Mouse (Mus musculus) spleen, postnatal 14 days (tissue): ENCODE data around the gene Dffa.

Source experiments
- DNase-seq, 2 experiments: peaks; one replicate each; pipeline ENCODE4 v3.0.0; 2021 to 2022; ENCODE audit warnings: low spot score in 2 of 2

Gene Dffa

DNA sequence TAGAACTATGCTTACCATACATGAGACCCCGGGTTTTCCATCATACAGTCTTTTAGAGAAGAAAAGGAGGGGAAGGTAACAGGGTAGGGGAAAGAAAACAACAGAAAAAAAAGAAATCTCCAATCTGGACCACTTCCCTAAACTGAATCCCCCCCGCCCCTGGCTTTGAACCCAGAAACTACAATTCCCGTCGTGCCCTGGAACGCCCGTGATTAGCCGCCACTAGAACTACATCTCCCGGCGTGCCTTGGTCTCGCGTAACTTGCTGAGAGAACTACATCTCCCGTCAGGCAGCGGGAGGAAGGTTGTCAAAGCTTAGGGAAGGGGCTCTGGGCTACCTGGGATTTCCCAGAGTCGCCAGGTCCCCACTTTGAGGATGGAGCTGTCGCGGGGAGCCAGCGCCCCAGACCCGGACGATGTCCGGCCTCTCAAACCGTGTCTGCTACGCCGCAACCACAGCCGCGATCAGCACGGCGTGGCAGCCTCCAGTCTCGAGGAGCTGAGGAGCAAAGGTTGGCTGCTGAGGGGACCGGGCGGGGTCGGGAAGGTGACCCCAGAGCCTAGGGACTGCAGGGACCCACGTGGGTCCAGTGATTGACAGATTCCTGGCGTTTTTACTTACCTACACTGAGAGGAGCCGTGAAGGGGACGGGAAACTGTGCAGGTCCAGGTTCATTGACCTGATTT is at the start of gene Dffa:
Dffa (plus strand) TSS at position 272 of the 687 bp plus-strand sequence.
- peak; percentile 75 to 88 for DNase-seq

DNA sequence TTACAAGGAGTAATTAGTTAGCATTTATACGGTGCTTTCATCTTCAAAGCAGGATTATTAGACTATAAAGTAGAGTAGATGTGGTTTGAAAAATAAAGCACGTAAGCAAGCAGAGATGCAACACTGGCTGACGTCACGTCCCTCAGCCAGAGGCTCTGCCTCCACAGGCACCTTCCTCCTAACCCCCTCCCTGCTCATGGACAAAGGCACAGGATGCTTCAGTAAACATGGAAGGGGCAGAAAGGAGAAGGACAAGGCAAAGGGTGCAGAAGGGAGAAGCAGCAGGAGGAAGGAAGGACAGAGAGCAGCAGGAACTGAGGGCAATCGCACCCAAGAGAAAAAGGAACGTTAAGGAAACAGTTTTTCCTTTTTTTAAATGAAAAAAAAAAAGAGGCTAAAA is 48.1 kb upstream of the Dffa start:
- DNase-seq: no peak

DNA sequence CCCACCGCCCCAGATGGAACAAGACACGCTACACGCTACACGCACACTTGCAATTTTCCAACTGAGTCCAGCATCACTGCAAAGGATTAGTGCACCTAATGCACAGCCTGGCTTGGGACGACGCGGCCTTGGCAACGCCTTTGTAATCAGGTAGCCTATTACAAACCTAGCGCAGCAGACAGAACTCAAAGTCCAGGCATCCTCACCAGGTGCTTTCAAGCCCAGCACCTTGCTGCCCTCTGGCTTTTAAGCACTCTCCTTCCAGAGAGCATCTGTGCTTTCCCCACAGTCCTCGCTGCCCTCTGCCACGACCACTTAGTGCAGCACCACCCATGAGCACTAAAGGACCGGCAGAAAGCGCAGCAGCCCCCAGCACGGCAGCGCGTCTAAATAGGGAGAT is 47.0 kb upstream of the Dffa start:
- DNase-seq: no peak

GRCm38 (mm10) chr4:149057470-149057869 is 46.5 kb upstream of the Dffa start:
- DNase-seq: no peak

DNA sequence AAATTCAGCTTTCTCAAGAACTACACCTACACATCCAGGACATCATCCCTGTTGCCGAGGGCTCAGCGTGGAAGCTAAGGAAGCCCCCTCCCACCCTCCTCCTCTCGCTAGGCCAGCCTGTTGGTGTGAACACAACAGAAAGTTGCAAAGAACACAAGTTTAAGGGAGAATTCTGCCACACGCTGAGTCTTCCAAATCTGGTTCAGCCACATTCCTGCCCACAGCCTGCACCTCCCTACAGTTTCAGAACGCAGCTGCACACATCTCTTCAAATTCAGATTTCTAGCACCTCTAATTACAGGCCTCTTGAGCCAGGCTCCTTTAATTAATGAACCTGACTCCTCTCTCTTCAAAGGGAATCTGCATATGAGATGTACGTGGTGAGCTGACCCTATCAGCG is 45.6 kb upstream of the Dffa start:
- no peak for DNase-seq

GRCm38 (mm10) chr4:149059713-149060112 is 44.2 kb upstream of the Dffa start:
- DNase-seq: no peak

GRCm38 (mm10) chr4:149060621-149061431 is 43.1 kb upstream of the Dffa start:
- no peak for DNase-seq

DNA sequence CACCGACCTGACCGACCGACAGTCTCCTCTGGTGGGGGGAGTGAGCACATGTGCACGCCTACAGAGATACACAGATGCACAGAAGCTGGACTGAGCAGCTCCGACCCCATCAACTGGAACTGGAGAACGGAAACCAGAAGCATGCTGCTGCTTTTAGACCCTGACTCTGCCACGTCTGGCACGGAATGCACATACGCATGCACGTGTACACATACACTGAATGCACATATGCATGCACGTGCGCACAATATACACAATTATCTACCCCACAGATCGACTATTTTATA is 42.6 kb upstream of the Dffa start:
- no peak for DNase-seq

- DNase-seq: no peak
Measured at GRCm38 (mm10) chr4:149062406-149063318, 41.3 kb upstream of the Dffa start.

GRCm38 (mm10) chr4:149064061-149064854 is 39.7 kb upstream of the Dffa start:
- DNase-seq: no peak

- no peak for DNase-seq
Measured at GRCm38 (mm10) chr4:149066672-149067551, 37.0 kb upstream of the Dffa start.

DNA sequence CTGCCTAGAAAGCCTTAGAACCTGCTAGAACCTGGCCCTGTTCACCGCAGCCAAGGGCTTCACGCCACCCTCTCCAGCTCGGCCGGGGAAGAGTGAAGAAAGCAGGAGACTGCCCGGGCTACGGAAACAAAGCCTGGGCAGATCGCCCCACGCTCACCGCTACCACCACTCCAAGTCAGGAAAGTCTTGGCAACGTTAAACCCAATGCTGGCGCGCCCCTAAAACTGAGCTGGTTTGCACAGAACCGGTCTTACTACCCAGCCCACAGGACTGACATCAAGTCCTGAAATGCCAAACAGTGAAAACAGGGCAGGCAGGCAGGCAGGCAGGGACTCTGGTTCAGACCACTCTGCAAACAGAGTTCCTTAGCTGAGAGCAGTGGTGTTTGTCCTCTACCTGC is 28.9 kb upstream of the Dffa start:
- no peak for DNase-seq

GRCm38 (mm10) chr4:149075871-149076575 is 27.9 kb upstream of the Dffa start:
- peak; percentile 34 to 54 for DNase-seq

GRCm38 (mm10) chr4:149078261-149078660 is 25.7 kb upstream of the Dffa start:
- DNase-seq: no peak

DNA sequence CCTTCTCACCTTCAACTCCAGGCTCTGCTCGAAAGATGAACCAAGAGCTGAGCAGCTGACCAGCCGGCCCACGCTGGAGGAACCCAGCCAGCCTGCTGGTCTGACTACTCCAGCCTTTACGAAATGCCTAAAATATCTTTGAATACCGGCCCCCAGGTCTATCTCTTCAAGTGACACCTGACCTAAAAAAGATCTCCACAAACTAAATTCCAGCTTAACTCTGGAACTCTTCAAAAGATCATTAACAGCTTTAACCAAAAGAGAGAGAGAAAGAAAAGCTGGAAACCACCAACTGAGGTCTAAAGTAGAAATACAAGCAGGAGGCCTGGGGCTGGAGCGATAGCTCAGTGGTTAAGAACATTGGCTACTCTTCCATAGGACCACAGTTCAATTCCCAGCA is 24.3 kb upstream of the Dffa start:
- DNase-seq: no peak

DNA sequence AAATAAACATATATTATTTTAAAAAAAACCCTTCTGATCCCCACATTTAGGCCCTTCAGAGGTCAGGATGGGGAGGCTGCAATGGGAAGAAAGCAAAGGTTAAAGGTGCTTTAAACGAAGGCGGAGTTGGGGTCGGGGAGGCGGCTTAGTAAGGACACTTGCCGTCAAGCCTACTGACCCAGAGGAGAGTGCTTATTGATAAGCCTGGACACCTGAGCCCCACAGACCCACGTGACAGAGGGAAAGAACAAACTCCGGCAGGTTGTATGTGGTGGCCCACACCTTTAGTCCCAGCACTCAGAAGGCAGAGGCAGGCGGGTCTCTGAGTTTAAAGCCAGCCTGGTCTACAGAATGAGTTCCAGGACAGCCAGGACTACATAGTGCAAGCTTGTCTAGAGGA is 23.8 kb upstream of the Dffa start:
- no peak for DNase-seq

DNA sequence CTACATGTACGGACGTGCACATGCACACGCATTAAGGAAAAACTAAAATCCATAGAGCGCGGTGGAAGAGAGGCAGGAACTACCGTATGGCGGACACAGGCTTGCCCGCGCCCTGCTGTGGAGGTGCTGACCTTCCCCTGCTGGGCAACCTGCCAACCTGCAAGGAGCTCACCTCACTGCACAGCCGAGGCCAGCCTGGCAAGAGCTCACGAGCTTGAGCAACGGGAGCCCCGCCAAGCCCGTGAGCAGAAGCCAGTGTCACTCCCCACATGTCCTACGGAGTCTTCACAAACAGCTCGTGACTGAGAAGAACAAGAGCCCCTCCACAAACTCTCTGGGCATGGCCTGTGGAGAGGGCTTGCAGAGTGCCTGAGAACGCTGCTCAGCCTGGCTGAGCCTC is 22.4 kb upstream of the Dffa start:
- DNase-seq: no peak

- no peak for DNase-seq
Measured at GRCm38 (mm10) chr4:149085381-149085780, 18.6 kb upstream of the Dffa start.

- no peak for DNase-seq
Measured at GRCm38 (mm10) chr4:149091364-149091763, 12.6 kb upstream of the Dffa start.

DNA sequence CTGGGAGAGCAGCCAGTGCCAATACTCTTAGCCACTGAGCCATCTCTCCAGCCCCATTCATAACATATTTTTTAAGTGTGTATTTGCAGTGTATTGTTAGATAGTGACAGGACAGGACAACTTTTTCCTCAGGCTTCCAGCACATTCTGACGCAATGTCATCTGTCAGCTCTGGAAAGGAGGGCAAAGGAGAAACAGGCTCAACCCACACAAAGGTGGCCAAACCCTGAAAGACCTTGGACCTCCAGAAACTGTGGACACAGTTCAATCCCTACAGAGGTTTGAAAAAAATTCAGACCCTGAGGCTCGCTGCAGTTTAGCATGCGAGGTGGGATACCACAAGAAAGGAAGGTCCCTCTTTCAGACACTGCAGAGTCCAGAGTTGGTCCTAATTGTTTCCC is 6.0 kb upstream of the Dffa start:
- no peak for DNase-seq
